ENCODE assay signal across 21 mouse cellular contexts in the genomic region with DNA sequence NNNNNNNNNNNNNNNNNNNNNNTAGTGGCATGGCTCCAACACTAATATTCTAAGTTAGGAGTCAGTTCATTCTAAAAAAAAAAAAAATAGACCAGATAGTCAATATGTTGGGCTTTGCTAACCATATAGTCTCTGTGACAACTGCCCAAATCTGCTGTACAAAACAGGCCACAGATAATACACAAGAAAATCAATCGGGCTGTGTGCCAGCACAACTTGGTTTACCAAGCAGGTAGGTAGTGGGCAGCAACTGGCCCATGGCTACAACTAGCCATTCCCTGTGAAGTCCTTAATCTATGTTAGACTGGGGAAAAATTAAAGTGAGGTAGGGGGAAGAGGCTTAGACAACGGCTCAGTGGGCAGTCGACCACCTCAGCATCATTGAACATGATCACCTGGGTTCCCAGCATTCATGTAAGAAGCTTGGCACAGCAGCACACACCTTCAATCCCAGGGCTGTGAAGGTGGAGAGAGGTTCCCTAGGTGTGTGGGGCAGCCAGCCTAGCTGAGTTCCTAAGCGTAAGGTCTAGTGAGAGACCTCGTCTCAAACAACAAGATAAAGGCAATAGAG. TPM values are rescaled to one million over a fixed set of nuclear protein-coding genes. Genes with fewer than 3 reads are reported as not detected.
DNase-seq lines count a peak whose midpoint lies in the region; TF ChIP-seq lines count a peak whose summit lies in the region.
"Had no signal": no experiment of that assay in that cellular context is flagged by ENCODE, and none has a peak within 500 bp of the region (broad histone marks: within the 10 kb centered on the region; RNA-seq: fewer than 3 reads in every experiment).

No protein-coding gene starts in this region.

- 90% methylated on average over 5 of the region's 5 CpGs for WGBS in heart, embryonic 10.5 days
- 34% methylated on average over 5 of the region's 5 CpGs for WGBS in liver, adult 2 months

- H3K36me3 ChIP-seq in heart, embryonic 10.5 days = no peaks in the 10 kb centered on the region
- H3K36me3 ChIP-seq in liver, adult 2 months (ENCODE audit: control insufficient read depth, insufficient read depth, low read length) = peaks cover 23% of the 10 kb centered on the region
- H3K36me3 ChIP-seq: embryonic facial prominence, embryonic 13.5 days; embryonic facial prominence, embryonic 15.5 days; forebrain, embryonic 10.5 days; forebrain, embryonic 12.5 days had no signal

- H3K4me1 ChIP-seq in heart, embryonic 10.5 days = peaks cover 30% of the 10 kb centered on the region
- peaks cover 46% of the 10 kb centered on the region for H3K4me1 ChIP-seq in liver, adult 2 months (ENCODE audit: control insufficient read depth, insufficient read depth, low read length)
- H3K4me1 ChIP-seq: embryonic facial prominence, embryonic 15.5 days had no signal

- H3K27ac ChIP-seq in heart, embryonic 10.5 days = no peak overlapping the region
- peak overlapping the region; percentile 14 for H3K27ac ChIP-seq in liver, adult 2 months (replicated peaks; ENCODE audit: insufficient read depth, low read depth, low read length)
- H3K27ac ChIP-seq: embryonic facial prominence, embryonic 13.5 days; embryonic facial prominence, embryonic 15.5 days; forebrain, embryonic 10.5 days; forebrain, embryonic 12.5 days had no signal

- no peaks in the 10 kb centered on the region for H3K27me3 ChIP-seq in heart, embryonic 10.5 days (ENCODE audit: insufficient read depth, poor library complexity, severe bottlenecking)
- H3K27me3 ChIP-seq in liver, adult 2 months (ENCODE audit: control insufficient read depth, insufficient read depth, low read length) = no peaks in the 10 kb centered on the region
- H3K27me3 ChIP-seq: embryonic facial prominence, embryonic 13.5 days; embryonic facial prominence, embryonic 15.5 days had no signal

- H3K9ac ChIP-seq in liver, adult 2 months (ENCODE audit: low read depth, low read length) = no peak overlapping the region
- H3K9ac ChIP-seq: embryonic facial prominence, embryonic 13.5 days; embryonic facial prominence, embryonic 15.5 days; forebrain, embryonic 12.5 days had no signal

- peaks cover 39% of the 10 kb centered on the region for H3K79me2 ChIP-seq in liver, adult 2 months (ENCODE audit: control insufficient read depth, insufficient read depth, low read length)

- TF ChIP-seq POLR2A in liver, adult 2 months (IDR thresholded peaks at IDR 0.05; ENCODE audit: extremely low read depth, insufficient read depth, low read length) = no peak

- H3K4me3 ChIP-seq in heart, embryonic 10.5 days = no peak overlapping the region
- no peak overlapping the region for H3K4me3 ChIP-seq in liver, adult 2 months (ENCODE audit: insufficient read depth, low read depth, low read length)
- H3K4me3 ChIP-seq: embryonic facial prominence, embryonic 13.5 days; embryonic facial prominence, embryonic 15.5 days; erythroblast, embryonic 14.5 days; forebrain, embryonic 10.5 days; forebrain, embryonic 12.5 days had no signal

- peak; percentile 72 for DNase-seq in heart, adult 11 months
- DNase-seq in heart, postnatal 36 days = no peak
- DNase-seq in heart, embryonic 10.5 days (ENCODE audit: low spot score) = peak; percentile 58
- no peak for DNase-seq in heart, postnatal 25 days (ENCODE audit: low spot score)
- DNase-seq in liver, adult 2 months (ENCODE audit: extremely low read depth, low read depth, low spot score) = peak; percentile 77
- DNase-seq in liver = no peak
- DNase-seq: adrenal gland, adult 2 months; adrenal gland, postnatal 10 days; adrenal gland, postnatal 25 days; cerebellum, adult 11 months; cerebellum, adult 18-20 months; cerebellum, adult 8-10 months; cerebellum, adult 9-11 months; cerebellum, postnatal 14 days; cerebellum, postnatal 36 days; embryo, embryonic 11 days had no signal

- intact Hi-C loops in heart, postnatal 36 days (cut with DNase I) = no loop called here
- intact Hi-C loops in heart, postnatal 25 days (cut with DNase I) = no loop called here

- no peak for TF ChIP-seq CTCF in liver, adult 2 months (IDR thresholded peaks at IDR 0.05; ENCODE audit: low read depth, low read length)

- no peaks in the 10 kb centered on the region for H3K9me3 ChIP-seq in heart, embryonic 10.5 days
- H3K9me3 ChIP-seq: embryonic facial prominence, embryonic 13.5 days; embryonic facial prominence, embryonic 15.5 days; forebrain, embryonic 10.5 days; forebrain, embryonic 12.5 days had no signal

RNA-seq across cellular contexts. Expression of a gene that starts 12.1 kb away (rescaled TPM):
- 100 to 1,000 TPM; 210 to 250 TPM for total RNA-seq in heart, postnatal 36 days (2021)
- 12.8 and 14.9 TPM in 2 replicates for polyA plus RNA-seq in heart, embryonic 10.5 days (2016; fragmentation: Nextera tagmentation; extraction: Ambion mirVana)
- 100 to 1,000 TPM; 143 to 173 TPM for total RNA-seq in heart, postnatal 25 days (2021)
- 261 and 274 TPM in 2 replicates for total RNA-seq in liver, adult 2 months (2014; rRNA removed)
- polyA plus RNA-seq in liver, adult 2 months (2012; rRNA removed) = 90.2 and 102 TPM in 2 replicates

Comparison
In these comparisons a context has a peak if more than half of its experiments do, and no peak if none do; other contexts are left out.
1. DNase-seq: peak in heart, adult 11 months (single experiment), heart, embryonic 10.5 days (single experiment) and liver, adult 2 months (single experiment); none in heart, postnatal 36 days (0 of 2), heart, postnatal 25 days (single experiment) and liver (single experiment).